Mouse (Mus musculus): Measurements from ENCODE around the gene Trrap. TPM values are rescaled to one million over a fixed set of nuclear protein-coding genes. Genes with fewer than 3 reads are reported as not detected.

Trrap gene
- polyA plus RNA-seq, 1 experiment: 174 TPM

DNA sequence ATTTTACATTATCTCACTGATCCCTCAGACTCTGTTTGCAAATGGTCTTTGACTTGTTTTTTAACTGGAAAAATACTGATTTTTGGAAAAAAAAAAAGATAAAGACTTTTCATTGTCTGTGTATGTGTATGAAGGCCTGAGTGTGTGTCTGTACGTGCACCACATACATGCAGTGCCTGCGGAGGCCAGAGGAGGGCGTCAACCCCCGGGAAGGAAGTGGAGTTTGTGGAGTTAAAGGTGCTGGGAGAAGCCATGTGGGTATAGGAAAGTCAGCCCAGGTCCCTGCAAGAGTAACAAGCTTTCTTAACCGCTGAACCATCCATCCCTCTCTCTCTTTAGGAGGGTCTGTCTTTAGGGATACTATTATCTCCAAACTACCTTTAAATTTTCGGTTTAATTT, 5.7 kb downstream of the Trrap start:
- no peak for DNase-seq (ENCODE audit: extremely low spot score in 1 of 2, low spot score in 1 of 2)

- no peak for DNase-seq (ENCODE audit: extremely low spot score in 1 of 2, low spot score in 1 of 2)
Measured at GRCm38 (mm10) chr5:144780654-144781053, 13.1 kb downstream of the Trrap start.

DNA sequence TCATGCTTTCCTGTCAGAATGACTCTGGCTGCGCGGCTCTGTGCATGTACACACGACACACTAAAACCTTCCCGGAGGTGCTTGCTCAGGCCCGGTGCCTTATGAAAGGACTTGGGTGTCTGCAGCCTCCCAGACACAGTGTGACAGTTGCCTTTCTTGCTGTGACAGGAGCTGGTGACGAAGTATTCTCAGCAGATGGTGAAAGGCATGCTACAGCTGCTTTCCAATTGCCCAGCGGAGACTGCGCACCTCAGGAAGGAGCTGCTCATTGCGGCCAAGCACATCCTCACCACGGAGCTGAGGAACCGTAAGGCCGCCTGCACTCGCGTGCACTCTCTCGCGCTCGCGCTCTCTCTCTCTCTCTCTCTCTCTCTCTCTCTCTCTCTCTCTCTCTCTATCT, 18.9 kb downstream of the Trrap start:
- DNase-seq (ENCODE audit: extremely low spot score in 1 of 2, low spot score in 1 of 2): peak in 1 of 2 experiments; percentile 29

DNA sequence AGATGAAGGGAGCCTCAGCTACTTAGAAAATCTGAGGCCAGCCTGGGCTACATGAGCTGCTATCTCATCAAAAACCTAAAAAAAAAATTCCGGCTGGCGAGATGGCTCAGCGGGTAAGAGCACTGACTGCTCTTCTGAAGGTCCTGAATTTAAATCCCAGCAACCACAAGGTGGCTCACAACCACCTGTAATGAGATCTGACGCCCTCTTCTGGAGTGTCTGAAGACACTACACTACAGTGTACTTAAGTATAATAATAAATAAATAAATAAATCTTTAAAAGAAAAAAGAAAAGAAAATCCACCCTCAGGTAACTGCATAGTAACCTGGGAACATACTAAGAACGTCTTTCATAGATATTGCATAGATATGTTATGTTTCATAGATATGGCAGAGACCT, 25.8 kb downstream of the Trrap start:
- DNase-seq (ENCODE audit: extremely low spot score in 1 of 2, low spot score in 1 of 2): no peak

DNA sequence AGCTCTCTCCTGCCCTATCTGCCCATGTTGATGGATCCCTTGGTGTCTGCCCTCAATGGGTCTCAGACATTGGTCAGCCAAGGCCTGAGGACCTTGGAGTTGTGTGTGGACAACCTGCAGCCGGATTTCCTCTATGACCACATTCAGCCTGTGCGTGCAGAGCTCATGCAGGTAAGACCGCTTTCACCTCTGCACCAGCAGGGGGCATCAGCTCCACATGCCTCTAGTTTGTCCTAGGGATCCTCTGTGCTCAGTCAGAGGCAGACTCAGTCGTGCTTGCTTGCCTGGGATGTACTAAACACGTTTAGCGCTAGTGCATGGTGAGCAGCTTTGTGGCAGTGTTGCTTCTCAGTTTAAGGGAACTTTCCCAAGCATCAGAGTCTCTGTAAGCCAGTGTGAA, 27.2 kb downstream of the Trrap start:
- peak; percentile 18 to 52 for DNase-seq (ENCODE audit: extremely low spot score in 1 of 2, low spot score in 1 of 2)

DNA sequence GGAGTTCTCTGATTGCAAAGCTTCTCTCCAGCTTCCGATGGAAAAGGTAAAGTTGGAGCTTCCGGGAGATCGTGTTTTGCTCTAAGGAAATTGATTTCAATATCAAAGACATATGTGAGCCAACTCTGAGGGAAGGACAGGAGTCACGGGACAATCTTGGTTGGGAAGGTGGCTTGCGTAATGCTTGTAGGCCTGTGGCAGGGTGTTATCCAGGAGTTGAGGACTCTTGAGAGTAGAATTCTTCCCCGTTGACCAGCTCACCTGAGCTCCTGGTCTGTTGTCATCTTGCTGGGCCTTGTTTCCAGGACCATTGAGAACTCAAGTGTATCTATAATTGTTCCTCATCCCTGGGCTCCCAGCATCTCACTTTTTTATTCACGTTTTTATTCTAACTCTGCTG, 29.6 kb downstream of the Trrap start:
- no peak for DNase-seq (ENCODE audit: extremely low spot score in 1 of 2, low spot score in 1 of 2)

DNA sequence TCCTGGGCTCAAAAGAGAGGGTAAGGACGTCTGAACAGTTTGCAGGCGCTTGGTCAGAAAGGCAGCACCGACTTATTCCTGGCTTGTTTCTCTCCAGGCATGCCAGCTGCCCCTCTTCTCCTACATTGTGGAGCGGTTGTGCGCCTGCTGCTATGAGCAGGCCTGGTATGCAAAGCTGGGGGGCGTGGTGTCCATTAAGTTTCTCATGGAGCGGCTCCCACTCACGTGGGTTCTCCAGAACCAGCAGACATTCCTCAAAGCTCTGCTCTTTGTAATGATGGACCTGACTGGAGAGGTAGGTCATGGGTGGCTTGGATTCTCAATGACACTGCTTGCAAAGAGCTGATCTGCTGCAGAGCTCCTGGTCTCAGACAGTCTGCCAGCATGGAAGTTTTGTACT, 35.5 kb downstream of the Trrap start:
- DNase-seq (ENCODE audit: extremely low spot score in 1 of 2, low spot score in 1 of 2): no peak

GRCm38 (mm10) chr5:144804181-144804580, 36.6 kb downstream of the Trrap start:
- no peak for DNase-seq (ENCODE audit: extremely low spot score in 1 of 2, low spot score in 1 of 2)

- no peak for DNase-seq (ENCODE audit: extremely low spot score in 1 of 2, low spot score in 1 of 2)
Measured at GRCm38 (mm10) chr5:144806931-144807330, 39.4 kb downstream of the Trrap start.

GRCm38 (mm10) chr5:144828365-144829102, 61.0 kb downstream of the Trrap start:
- peak in 1 of 2 experiments; percentile 17 for DNase-seq (ENCODE audit: extremely low spot score in 1 of 2, low spot score in 1 of 2)

DNA sequence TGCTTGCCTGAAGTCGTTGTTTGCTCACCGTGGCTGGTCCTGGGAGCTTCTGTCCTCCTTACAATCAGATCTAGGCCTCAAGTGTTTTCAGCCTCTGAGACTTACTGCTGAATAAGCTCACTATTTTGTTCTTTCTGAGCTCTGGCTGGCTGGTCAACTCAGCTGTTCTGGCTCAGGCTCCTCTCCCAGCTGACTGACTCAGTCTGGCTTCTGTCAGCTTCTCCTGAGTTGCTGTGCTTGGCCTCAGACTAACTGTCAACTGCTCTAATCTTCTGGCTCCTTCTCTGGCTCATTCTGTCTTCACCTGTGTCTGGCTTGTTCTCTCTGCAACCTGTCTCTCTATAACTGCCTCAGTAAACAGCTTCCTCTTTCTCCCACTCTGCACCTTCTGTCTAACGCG, 62.1 kb downstream of the Trrap start:
- DNase-seq (ENCODE audit: extremely low spot score in 1 of 2, low spot score in 1 of 2): no peak

- no peak for DNase-seq (ENCODE audit: extremely low spot score in 1 of 2, low spot score in 1 of 2)
Measured at GRCm38 (mm10) chr5:144831840-144832469, 64.4 kb downstream of the Trrap start.

DNA sequence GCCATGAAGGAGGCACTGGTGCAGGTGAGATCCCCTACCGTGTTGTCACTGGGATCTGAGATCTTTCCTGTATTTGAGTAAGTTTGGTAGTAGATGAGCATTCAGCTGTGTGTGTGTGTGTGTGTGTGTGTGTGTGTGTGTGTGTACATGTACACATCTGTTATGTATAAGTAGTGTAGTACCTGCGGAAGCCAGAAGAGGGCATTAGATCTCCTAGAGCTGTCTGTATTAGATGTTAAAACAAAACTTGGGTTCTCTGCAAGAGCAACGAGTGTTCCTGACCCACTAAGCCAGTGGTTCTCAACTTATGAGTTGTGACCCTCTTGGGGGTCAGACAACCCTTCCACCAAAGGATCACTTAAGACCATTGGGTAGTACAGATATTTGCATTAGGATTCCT, 68.6 kb downstream of the Trrap start:
- peak in 1 of 2 experiments; percentile 65 for DNase-seq (ENCODE audit: extremely low spot score in 1 of 2, low spot score in 1 of 2)

- peak in 1 of 2 experiments; percentile 35 for DNase-seq (ENCODE audit: extremely low spot score in 1 of 2, low spot score in 1 of 2)
Measured at GRCm38 (mm10) chr5:144845352-144845751, 77.8 kb downstream of the Trrap start.

- DNase-seq (ENCODE audit: extremely low spot score in 1 of 2, low spot score in 1 of 2): no peak
Measured at GRCm38 (mm10) chr5:144848735-144849134, 81.2 kb downstream of the Trrap start.

DNA sequence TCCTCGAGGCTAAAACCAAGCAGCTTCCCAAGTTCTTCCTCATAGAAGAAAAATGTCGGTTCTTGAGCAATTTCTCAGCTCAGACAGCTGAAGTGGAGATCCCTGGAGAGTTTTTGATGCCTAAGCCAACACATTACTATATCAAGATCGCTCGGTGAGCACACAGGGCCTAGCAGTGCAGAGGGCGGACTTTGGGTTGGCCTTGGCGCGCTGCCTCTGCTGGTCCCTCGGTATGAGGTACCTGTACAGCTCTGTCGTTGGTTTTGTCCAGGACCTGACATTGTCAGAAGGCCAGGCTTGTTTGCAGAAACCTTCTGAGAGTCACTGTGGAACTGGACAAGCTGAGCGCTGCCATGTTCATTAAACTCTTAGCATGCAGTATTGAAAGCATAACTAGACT, 82.4 kb downstream of the Trrap start:
- no peak for DNase-seq (ENCODE audit: extremely low spot score in 1 of 2, low spot score in 1 of 2)

DNA sequence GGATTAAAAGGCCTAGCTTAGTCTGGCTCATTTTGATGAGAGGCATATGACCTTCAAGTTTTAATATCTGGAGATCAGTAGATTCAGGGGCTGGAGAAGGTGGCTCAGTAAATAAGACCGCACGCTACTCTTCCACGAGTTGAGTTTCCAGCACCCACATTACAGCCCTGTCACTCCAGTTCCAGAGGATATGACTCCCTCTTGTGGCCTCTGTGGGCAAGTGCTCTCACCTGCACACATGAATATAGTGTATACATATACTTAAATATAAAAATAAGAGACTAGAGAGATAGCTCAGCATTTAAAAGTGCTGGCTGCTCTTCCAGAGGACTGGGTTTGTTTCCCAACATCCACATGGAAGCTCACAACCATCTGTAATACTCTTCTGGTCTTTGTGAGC, 84.3 kb downstream of the Trrap start:
- no peak for DNase-seq (ENCODE audit: extremely low spot score in 1 of 2, low spot score in 1 of 2)

DNA sequence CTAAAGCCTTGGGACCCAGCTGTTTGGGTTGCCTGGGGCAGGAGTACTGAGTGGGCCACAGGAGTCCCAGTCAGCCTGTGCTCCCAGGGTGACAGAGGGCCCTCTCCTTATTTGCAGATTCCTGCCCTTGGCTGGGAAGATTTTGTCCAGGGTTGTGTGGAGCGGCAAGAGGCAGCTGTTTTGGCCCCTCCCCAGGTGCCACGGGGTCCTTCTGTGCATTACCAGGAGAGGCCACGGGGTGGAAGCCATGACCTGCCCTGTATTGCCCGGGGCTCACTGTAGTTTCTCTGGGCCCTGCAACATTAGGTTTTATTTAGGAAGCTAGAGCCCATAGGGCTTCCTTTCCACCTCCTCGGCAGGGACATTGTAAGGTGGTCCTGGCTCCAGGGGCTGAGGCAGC, 86.4 kb downstream of the Trrap start:
- no peak for DNase-seq (ENCODE audit: extremely low spot score in 1 of 2, low spot score in 1 of 2)

DNA sequence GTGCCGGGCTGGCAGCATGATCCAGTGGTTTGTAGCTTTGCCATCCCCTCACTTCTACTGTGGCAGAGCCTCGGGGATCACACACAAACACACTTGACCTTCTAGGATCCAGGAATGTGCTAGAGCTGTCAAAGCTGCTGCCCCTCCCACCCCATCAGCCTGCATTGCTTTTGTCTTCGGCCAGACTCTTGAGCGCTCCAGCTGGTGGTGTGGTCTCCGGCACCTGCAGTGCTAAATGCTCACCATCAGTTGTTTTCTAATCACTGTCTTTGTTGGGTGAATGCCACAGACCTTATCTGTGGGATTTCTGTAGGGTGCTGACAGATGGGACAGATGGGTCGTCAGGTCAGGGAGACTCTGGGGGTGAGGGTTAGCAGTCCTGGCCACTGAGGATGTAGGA, 88.4 kb downstream of the Trrap start:
- DNase-seq (ENCODE audit: extremely low spot score in 1 of 2, low spot score in 1 of 2): no peak

GRCm38 (mm10) chr5:144858527-144858926, 91.0 kb downstream of the Trrap start:
- no peak for DNase-seq (ENCODE audit: extremely low spot score in 1 of 2, low spot score in 1 of 2)

GRCm38 (mm10) chr5:144859284-144859683, 91.8 kb downstream of the Trrap start:
- no peak for DNase-seq (ENCODE audit: extremely low spot score in 1 of 2, low spot score in 1 of 2)

DNA sequence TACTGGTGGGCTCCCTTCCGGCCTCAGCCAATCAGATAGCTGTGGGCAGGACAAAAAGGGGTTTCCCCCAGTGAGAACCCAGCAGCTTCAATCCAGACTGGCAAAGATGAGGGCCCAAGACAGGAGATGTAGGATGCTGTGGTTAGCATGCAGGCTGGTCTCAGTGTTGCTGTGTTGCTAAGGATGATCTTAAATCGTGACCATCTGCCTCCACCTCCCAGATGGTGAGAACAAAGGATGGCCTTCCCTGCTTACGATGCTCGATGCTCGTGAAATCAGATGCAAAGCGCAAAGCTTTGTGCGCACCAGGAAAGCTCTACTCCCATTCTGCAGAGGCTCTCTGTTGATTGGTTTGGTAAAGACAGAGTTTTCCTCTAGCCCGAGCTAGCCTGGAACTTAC, 93.4 kb downstream of the Trrap start:
- DNase-seq (ENCODE audit: extremely low spot score in 1 of 2, low spot score in 1 of 2): peak in 1 of 2 experiments; percentile 48

Measured in frontal cortex, adult 2 months (tissue).